Mouse (Mus musculus) adrenal gland, postnatal 4 days (tissue): ENCODE results near the gene Cacng6. TPM values are rescaled to one million over a fixed set of nuclear protein-coding genes. Genes with fewer than 3 reads are reported as not detected.

Source experiments
- DNase-seq, 2 experiments: peaks; one replicate each; pipeline ENCODE4 v3.0.0; 2021 to 2022; ENCODE audit warnings: low spot score in 2 of 2, mixed read lengths in 2 of 2
- microRNA-seq: library from miRNA; unstranded; fragments of <30 nt; microRNA quantifications from one replicate; pipeline ENCODE4 v1.2.0, GENCODE M21; 2021
- total RNA-seq, 2 experiments: library from RNA; stranded (reverse); gene quantifications; 2 replicates each; pipeline ENCODE4 v1.2.3; 2021

The Cacng6 gene
- total RNA-seq, 2 experiments from 2014 or later: 0.39 to 1.5 TPM

DNA sequence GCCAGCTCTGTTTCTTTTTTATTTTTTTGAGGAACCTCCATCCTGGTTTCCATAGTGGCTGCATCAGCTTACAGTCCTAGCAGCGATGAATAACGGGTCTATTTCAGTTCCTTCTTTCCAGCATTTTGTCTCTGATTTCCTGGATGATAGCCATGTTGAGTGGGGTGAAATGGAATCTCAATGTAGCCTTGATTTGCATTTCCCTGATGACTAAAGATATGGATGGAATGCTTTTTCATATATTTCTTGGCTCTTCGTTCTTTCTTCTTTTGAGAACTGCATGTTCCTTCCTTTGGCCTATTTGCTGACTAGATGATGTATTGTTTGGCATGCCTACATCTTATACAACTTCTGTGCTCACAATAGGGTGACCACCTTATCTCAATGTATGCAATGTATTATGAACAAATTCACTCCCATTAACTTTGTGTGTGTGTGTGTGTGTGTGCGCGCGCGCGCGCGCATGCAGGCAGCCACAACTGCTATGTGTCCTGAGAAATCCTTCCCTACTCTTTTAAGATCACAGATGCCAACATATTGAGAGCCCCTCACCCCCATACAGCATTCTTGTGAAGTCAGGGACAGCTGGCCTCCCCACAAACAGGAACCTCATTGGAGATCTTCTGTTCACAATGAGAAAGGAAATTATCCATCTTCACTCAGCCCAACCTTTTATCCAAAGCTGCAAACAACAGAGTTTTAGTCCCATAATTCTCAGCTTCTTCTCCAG, 33.3 kb downstream of the Cacng6 start:
- no peak for DNase-seq

DNA sequence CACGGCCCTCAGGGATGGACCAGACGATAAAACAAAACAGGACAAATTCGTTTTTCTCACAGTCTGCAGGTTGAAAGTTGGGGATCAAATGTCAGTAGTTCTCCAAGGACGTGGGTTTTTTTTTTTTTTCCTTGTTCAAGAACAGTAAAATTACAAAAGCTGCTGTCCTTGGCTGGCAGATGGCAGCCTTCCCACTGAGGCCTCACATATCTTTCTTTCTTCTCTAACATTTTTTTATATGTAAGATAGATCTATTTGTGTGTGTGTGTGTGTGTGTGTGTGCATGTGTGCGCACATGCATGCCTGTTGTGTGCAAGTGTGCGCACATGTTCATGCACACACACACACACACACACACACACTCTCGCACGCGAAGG, 33.8 kb downstream of the Cacng6 start:
- DNase-seq: no peak

DNA sequence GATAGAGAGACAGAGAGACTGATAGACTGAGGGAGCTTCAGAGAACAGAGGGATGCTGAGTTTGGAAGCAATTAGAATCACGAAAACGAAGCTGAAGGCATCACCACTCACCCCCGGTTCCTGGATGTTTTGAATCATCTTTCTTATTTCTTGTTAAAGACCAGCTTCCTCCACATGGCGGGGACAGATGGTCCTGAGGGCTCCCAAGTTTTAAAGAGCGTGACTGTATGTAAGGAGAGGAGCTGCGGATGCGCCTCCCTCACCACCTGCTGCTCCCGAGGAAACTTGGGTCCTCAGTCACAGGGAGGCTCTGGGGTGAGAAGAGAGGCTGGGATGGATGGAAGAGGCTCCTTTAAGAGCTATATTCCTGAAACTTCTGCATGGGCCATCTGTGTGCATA, 36.3 kb downstream of the Cacng6 start:
- DNase-seq: no peak

DNA sequence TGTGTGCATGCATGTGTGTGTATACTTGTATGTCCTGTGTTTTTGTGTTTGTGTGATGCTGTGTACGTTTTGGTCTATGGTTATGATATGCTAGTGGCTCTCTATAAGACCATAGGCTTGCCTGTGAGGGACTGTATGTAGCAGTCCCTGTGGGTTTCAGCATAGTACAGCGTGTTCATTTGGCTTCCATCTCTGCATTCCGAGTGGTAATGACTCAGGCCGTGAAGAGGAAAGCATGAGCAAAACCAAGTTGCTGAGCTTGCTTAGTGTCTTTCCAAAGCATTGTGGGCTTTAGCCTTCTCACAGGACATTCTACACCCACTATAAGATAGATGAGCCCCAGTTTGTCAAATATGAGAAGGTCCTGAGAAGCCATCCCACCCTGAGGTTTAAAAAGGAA, 39.3 kb downstream of the Cacng6 start:
- no peak for DNase-seq

DNA sequence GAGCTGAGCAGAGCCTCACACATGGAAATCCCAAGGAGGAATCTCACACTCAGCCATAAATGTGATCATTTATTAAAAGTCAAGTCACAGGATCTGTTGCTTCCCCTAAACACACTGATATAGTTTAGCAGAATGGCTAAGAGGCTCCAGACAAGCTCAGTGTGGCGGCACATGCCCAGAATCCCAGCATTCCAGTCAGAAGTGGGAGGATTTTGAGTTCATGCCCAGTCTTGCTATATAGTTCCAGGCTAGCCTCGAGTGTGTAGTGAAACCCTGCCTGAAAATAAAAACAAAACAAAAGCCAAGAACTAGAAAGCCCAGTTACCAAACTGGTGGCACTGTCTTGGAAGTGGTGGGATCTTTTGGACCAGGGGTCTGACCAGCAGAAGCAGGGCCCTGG, 44.6 kb downstream of the Cacng6 start:
- DNase-seq: no peak

DNA sequence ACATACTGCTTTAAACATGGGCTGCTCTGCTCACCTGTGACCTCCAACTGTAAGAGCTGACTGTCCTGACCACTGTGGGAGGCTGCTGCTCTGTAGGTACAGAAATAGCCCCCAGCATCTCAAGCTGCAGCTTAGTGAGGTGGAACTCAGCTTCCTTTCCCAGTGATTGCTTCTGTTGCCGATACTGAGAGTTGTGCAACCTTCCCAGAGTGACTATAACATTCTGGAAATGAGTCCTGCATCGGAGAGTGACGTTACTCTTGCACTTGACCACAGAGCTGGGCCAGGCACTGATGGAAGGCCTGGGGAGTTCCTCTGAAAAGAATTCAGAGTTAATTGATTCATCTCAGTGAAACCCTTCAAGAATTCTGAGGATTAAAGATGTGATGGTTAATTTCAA, 48.8 kb downstream of the Cacng6 start:
- no peak for DNase-seq

DNA sequence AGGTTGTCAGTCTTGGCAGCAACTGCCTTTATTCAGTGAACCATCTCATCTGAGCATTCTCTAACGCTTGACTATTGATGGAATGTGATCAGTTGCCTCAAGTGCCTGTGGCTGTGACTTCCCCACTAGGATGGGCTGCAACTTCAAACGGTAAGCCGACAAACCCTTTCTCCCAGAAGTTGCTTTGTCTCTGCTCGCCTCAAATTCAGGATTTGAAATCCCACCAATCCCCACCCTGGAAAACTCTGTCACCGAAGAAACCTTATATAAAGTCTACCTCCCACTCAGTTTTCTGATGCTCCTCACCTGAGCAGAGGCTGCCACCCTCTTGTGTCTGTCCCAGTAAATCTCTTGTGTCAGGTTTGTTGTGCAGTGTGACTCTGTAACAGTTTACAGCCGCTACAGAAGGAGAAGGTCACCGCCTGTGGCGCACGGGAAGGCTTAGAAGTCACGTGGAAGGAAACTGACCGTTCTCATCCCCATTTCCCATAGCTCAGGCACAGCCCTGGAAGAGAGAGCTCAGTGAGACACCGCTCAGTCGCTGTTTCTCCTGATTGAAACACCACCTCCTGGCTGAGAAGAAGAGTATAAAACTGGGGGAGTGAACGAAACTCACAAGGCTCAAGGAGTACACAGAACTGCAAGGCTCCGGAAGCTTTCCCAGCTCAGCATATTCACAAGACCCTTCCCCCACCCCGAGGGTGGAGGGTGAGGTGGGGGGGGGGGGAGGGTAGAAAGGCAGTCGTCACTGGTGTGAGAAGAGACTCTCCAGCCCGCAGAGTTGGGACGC, 50.5 kb downstream of the Cacng6 start:
- no peak for DNase-seq

DNA sequence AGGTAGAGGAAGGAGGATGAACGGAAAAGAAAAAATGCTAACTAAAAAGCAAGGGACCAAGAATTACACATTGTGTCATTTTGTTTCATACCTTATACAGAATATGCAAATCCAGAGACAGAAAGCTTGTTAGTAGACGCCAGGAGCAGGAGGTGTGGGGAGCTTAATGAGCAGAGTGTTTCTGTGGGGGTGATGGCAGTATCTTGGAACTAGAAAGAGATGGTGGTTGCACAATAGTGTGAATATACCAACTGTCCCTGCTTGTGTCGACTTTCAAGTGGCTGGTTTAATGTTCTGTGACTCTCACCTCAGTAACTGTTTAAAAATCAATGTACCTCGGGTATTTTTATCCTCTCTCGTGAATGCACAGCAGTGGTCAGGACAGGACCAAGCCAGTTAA, 52.7 kb downstream of the Cacng6 start:
- DNase-seq: no peak

DNA sequence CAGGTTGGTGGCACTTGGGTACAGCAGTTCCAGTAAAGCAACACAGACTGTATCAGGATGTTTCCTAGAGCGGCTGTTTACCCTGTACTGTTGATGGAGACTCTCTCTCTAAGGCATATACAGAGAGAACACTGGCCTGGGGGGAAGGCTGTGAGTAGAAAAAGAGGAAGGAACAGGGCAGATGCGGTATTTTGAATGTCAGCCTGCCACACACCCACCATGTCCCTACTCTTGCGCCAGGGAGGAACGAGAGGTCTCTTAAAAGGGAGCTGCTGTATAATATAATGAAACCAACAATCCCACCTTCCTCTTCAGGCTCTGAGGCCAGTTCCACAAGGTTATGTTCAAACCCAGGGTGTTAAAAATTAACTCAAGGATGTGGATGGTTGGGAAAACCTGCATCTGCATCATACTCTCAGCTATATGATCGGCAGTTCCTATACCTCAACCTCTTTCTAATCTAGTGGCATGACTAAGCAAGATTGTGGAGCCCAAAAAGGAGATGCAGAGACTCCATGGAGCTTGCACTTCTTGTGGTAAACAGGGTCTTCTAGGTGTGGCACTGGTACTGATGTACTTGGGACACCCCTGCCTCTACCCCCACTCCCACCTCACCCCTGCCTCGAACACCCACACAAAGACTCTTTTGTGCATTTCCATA, 58.1 kb downstream of the Cacng6 start:
- no peak for DNase-seq

Small RNAs within 50 kb of the gene (microRNA-seq; reads per million reads assigned to microRNA genes)
- gene Gm23450: 40.2 reads per million, percentile 36 among the genes with 10 or more reads in this experiment

Other genes with a start within 250 kb of the Cacng6 start
- gene Nlrp12, start 174.5 kb upstream of the Cacng6 start, total RNA-seq: under 1 TPM; 0.08 to 0.23 TPM
- 100 to 1,000 TPM in 1 of 2 experiments, 10 to 100 TPM in 1; 98.5 to 107 TPM for gene Myadm, start 135.1 kb upstream of the Cacng6 start, total RNA-seq
- gene Prkcg, start 135.0 kb upstream of the Cacng6 start, total RNA-seq: 1 to 10 TPM; 2.1 to 2.5 TPM
- 10 to 100 TPM; 17.7 to 20.9 TPM for gene Cacng7, start 91.2 kb upstream of the Cacng6 start, total RNA-seq
- 1 to 10 TPM; 4.1 to 6.2 TPM for gene Cacng8, start 33.5 kb upstream of the Cacng6 start, total RNA-seq
- 1 to 10 TPM in 1 of 2 experiments, not detected in 1; 1.0 TPM for gene Tarm1, start 78.4 kb downstream of the Cacng6 start, total RNA-seq
- gene Oscar, start 192.0 kb downstream of the Cacng6 start, total RNA-seq: under 1 TPM; 0.28 TPM
- 100 to 1,000 TPM; 536 to 561 TPM for gene Ndufa3, start 193.2 kb downstream of the Cacng6 start, total RNA-seq
- 10 to 100 TPM; 31.8 to 35.5 TPM for gene Tfpt, start 205.7 kb downstream of the Cacng6 start, total RNA-seq
- gene Prpf31, start 205.8 kb downstream of the Cacng6 start, total RNA-seq: 10 to 100 TPM; 54.7 to 59.0 TPM
- 10 to 100 TPM; 65.7 to 68.9 TPM for gene Cnot3, start 221.1 kb downstream of the Cacng6 start, total RNA-seq
- gene Leng1, start 241.6 kb downstream of the Cacng6 start, total RNA-seq: 10 to 100 TPM in 1 of 2 experiments, 1 to 10 TPM in 1; 9.6 to 10.4 TPM